Mouse (Mus musculus) gastrocnemius, postnatal 10 days (tissue): ENCODE measurements around the gene Nwd1. TPM values are rescaled to one million over a fixed set of nuclear protein-coding genes. Genes with fewer than 3 reads are reported as not detected.

Source experiments
- DNase-seq: peaks from one replicate; pipeline ENCODE4 v3.0.0; 2021; ENCODE audit warnings: mixed read lengths
- microRNA-seq, 2 experiments: library from miRNA; unstranded; fragments of <30 nt; microRNA quantifications; one replicate each; pipeline ENCODE4 v1.2.0; 2021
- total RNA-seq, 2 experiments: library from RNA; stranded (reverse); gene quantifications; 2 replicates each; pipeline ENCODE4 v1.2.3; 2021

The Nwd1 gene
- total RNA-seq, 2 experiments from 2014 or later = 1.0 to 1.2 TPM

- no peak for DNase-seq
Observed at GRCm38 (mm10) chr8:72762306-72762705, 115.8 kb downstream of the Nwd1 start.

GRCm38 (mm10) chr8:72765696-72766095 lies 119.2 kb downstream of the Nwd1 start:
- DNase-seq = no peak

- DNase-seq = no peak
Observed at GRCm38 (mm10) chr8:72766777-72767176, 120.3 kb downstream of the Nwd1 start.

Small RNA genes lying within 50 kb of the gene (microRNA-seq; reads per million reads assigned to microRNA genes)
- gene Gm26237 = 0 reads per million in 2 experiments

Other genes starting within 250 kb of the Nwd1 start
- gene Eps15l1, start 225.3 kb upstream of the Nwd1 start, total RNA-seq = 10 to 100 TPM; 27.4 to 38.7 TPM
- 1 to 10 TPM; 1.7 to 1.8 TPM for gene Calr3, start 202.8 kb upstream of the Nwd1 start, total RNA-seq
- 1 to 10 TPM; 3.6 to 5.6 TPM for gene 1700030K09Rik, start 202.8 kb upstream of the Nwd1 start, total RNA-seq
- gene Cherp, start 171.5 kb upstream of the Nwd1 start, total RNA-seq = 10 to 100 TPM; 27.5 to 38.9 TPM
- gene Slc35e1, start 154.1 kb upstream of the Nwd1 start, total RNA-seq = 10 to 100 TPM; 23.3 to 25.3 TPM
- gene Med26, start 98.4 kb upstream of the Nwd1 start, total RNA-seq = 1 to 10 TPM; 7.0 to 9.3 TPM
- gene Smim7, start 75.6 kb upstream of the Nwd1 start, total RNA-seq = 100 to 1,000 TPM in 1 of 2 experiments, 10 to 100 TPM in 1; 89.9 to 102 TPM
- 100 to 1,000 TPM; 824 to 997 TPM for gene Tmem38a, start 74.7 kb upstream of the Nwd1 start, total RNA-seq
- gene Sin3b, start 76.6 kb downstream of the Nwd1 start, total RNA-seq = 10 to 100 TPM; 78.2 to 80.8 TPM
- 1 to 10 TPM; 1.9 to 3.2 TPM for gene F2rl3, start 115.2 kb downstream of the Nwd1 start, total RNA-seq